Mouse (Mus musculus): ENCODE results near the gene Zfp592.

- TF ChIP-seq CTCF (IDR thresholded peaks at IDR 0.05; ENCODE audit: borderline replicate concordance, insufficient read depth, low read depth, low read length) = no peak
- TF ChIP-seq POLR2A (IDR thresholded peaks at IDR 0.05; ENCODE audit: borderline replicate concordance, insufficient read depth, low read length) = no peak
Measured at GRCm38 (mm10) chr7:81074546-81074945, 81.1 kb downstream of the Zfp592 start.
